Mouse (Mus musculus): ENCODE measurements around the gene Stx4a.
A peak's percentile ranks its signal among the peaks of the same experiment; 100 is the strongest.
"Not testable (repeated sequence)": the region's sequence is repeated elsewhere in the genome, so short reads cannot be mapped to it uniquely, and the experiment has no call there.

- peak; percentile 15; the same call in 1 of the 2 replicates for TF ChIP-seq CTCF (IDR thresholded peaks at IDR 0.05)
- TF ChIP-seq EP300, POLR2A (IDR thresholded peaks at IDR 0.05; ENCODE audit: insufficient read depth, low read depth, low read length): not testable (repeated sequence)
These were observed 13.8 kb downstream of the Stx4a start for GRCm38 (mm10) chr7:127837878-127838277.
